Mouse (Mus musculus): ENCODE data around the gene Bace1. TPM values are rescaled to one million over a fixed set of nuclear protein-coding genes. Genes with fewer than 3 reads are reported as not detected.

Gene Bace1
- polyA plus RNA-seq (2015; fragmentation: Nextera tagmentation; extraction: Ambion mirVana) = 42.9 and 52.0 TPM in 2 replicates

GRCm38 (mm10) chr9:45838434-45839138 is at the start of gene Bace1:
Bace1 (plus strand) TSS chr9:45838580.
- Histone ChIP-seq H3K9me3 (ENCODE audit: control insufficient read depth, low read length) (no peaks in the 10 kb centered on the region), H3K36me3 (ENCODE audit: control insufficient read depth, insufficient read depth, low read length) (no peaks in the 10 kb centered on the region), H3K9ac (ENCODE audit: low read depth, low read length) (peak within 1 kb of the TSS; percentile 97), H3K4me1 (ENCODE audit: control insufficient read depth, insufficient read depth, low read depth, low read length) (peaks cover 35% of the 10 kb centered on the region), H3K27ac (ENCODE audit: low read depth, low read length) (peak within 1 kb of the TSS; percentile 82), H3K27me3 (replicated peaks; ENCODE audit: control insufficient read depth, insufficient read depth, low read length) (no peaks in the 10 kb centered on the region), H3K4me3 (ENCODE audit: low read length) (peak within 1 kb of the TSS; percentile 90), H3K4me2 (ENCODE audit: low read length) (peak within 1 kb of the TSS; percentile 96)
- ATAC-seq = peak; percentile 92
- 0% methylated on average over 35 of the region's 40 CpGs for WGBS

- no peaks in the 10 kb centered on the region for H3K27me3 ChIP-seq (replicated peaks; ENCODE audit: control insufficient read depth, insufficient read depth, low read length)
- H3K9ac ChIP-seq (ENCODE audit: low read depth, low read length) = no peak overlapping the region
- H3K36me3 ChIP-seq (ENCODE audit: control insufficient read depth, insufficient read depth, low read length) = 0 out of 2 replicates have a peak, but pooled peaks cover 2% of the 10 kb centered on the region
- 0 out of 2 replicates have a peak overlapping the region, but pooled peaks have one; percentile 25 for H3K27ac ChIP-seq (ENCODE audit: low read depth, low read length)
- peaks cover 9% of the 10 kb centered on the region; the same call in 1 of the 2 replicates for H3K4me1 ChIP-seq (ENCODE audit: control insufficient read depth, insufficient read depth, low read depth, low read length)
- no peak overlapping the region for H3K4me2 ChIP-seq (ENCODE audit: low read length)
- no peaks in the 10 kb centered on the region for H3K9me3 ChIP-seq (ENCODE audit: control insufficient read depth, low read length)
- WGBS = 64% methylated on average over 8 of the region's 8 CpGs
- H3K4me3 ChIP-seq (ENCODE audit: low read length) = no peak overlapping the region
- no peak for ATAC-seq
These were observed 46.8 kb upstream of the Bace1 start for GRCm38 (mm10) chr9:45791456-45792142.

DNA sequence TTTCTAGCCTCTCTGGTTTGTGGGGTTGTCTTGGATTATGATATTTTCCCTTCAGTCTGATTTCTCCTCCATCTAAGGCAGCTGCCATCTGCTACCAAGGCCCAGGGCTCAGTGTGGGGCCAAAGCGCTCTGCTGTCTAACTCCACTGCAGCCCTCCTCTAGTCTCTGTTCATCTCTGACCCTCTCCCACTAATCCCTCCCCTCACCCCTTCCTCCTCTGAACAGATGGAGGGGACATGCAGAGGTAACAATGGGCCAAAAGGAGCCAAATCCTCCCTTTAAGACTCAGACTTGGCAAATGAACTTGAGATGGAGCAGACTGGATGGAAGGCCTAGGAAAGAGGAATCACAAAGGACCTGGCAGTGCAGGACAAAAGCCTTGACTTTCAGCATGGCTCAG is 46.1 kb upstream of the Bace1 start:
- H3K4me2 ChIP-seq (ENCODE audit: low read length) = no peak overlapping the region
- 61% methylated on average over 1 of the region's 1 CpGs for WGBS
- no peaks in the 10 kb centered on the region for H3K9me3 ChIP-seq (ENCODE audit: control insufficient read depth, low read length)
- 0 out of 2 replicates have a peak overlapping the region, but pooled peaks have one; percentile 6 for H3K9ac ChIP-seq (ENCODE audit: low read depth, low read length)
- peak; percentile 74 for ATAC-seq
- H3K27me3 ChIP-seq (replicated peaks; ENCODE audit: control insufficient read depth, insufficient read depth, low read length) = no peaks in the 10 kb centered on the region
- peaks cover 9% of the 10 kb centered on the region; the same call in 1 of the 2 replicates for H3K4me1 ChIP-seq (ENCODE audit: control insufficient read depth, insufficient read depth, low read depth, low read length)
- peak overlapping the region; percentile 13 for H3K27ac ChIP-seq (ENCODE audit: low read depth, low read length)
- H3K36me3 ChIP-seq (ENCODE audit: control insufficient read depth, insufficient read depth, low read length) = 0 out of 2 replicates have a peak, but pooled peaks cover 2% of the 10 kb centered on the region
- H3K4me3 ChIP-seq (ENCODE audit: low read length) = no peak overlapping the region

DNA sequence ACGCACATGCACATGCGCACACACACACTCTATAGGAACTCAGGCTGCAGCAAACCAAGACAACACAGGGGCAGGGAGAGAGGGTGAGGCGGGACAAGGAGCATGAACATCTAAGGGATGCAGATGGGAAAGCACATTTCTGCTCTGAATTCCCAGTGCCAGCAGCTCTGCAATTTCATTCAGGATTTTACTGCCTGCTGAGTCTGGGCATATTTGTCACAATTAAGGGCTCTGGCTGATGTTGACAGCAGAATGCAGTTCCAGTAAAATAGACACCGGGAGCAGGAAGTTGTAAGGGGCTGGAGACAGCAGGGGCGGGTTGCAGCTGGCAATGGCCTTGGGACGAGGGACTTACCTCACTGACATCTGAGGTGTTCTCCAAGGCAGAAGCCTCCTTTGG is 44.7 kb upstream of the Bace1 start:
- Histone ChIP-seq H3K27me3 (replicated peaks; ENCODE audit: control insufficient read depth, insufficient read depth, low read length) (no peaks in the 10 kb centered on the region), H3K9ac (ENCODE audit: low read depth, low read length) (peak overlapping the region; percentile 43; the same call in 1 of the 2 replicates), H3K36me3 (ENCODE audit: control insufficient read depth, insufficient read depth, low read length) (0 out of 2 replicates have a peak, but pooled peaks cover 2% of the 10 kb centered on the region), H3K9me3 (ENCODE audit: control insufficient read depth, low read length) (no peaks in the 10 kb centered on the region), H3K27ac (ENCODE audit: low read depth, low read length) (peak overlapping the region; percentile 54), H3K4me3 (ENCODE audit: low read length) (no peak overlapping the region), H3K4me1 (ENCODE audit: control insufficient read depth, insufficient read depth, low read depth, low read length) (peaks cover 17% of the 10 kb centered on the region), H3K4me2 (ENCODE audit: low read length) (no peak overlapping the region)
- 75% methylated on average over 6 of the region's 6 CpGs for WGBS
- ATAC-seq = no peak

DNA sequence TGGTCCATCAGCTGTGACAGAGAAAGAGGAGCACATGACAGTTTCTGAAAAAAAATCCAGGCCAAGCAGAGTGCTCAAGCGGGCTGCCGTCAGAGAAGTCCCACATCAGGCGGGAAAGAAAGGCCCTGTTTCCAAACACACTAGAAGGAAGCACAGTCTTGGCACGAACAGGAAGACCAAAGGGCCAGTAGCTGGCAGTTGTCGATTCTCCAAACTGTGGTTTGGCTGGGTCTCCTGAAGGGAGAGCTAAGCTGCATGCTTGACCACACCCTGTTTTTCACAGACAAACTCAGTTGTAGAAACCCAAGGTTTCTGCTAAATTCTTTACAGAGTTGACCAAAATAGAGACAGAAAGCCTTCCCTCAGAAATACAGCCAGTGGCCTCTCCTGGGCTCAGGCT is 42.7 kb upstream of the Bace1 start:
- no peak for ATAC-seq
- H3K4me3 ChIP-seq (ENCODE audit: low read length) = no peak overlapping the region
- H3K4me2 ChIP-seq (ENCODE audit: low read length) = no peak overlapping the region
- WGBS = 81% methylated on average over 5 of the region's 5 CpGs
- no peak overlapping the region for H3K27ac ChIP-seq (ENCODE audit: low read depth, low read length)
- H3K4me1 ChIP-seq (ENCODE audit: control insufficient read depth, insufficient read depth, low read depth, low read length) = peaks cover 21% of the 10 kb centered on the region
- no peaks in the 10 kb centered on the region for H3K9me3 ChIP-seq (ENCODE audit: control insufficient read depth, low read length)
- H3K36me3 ChIP-seq (ENCODE audit: control insufficient read depth, insufficient read depth, low read length) = 0 out of 2 replicates have a peak, but pooled peaks cover 2% of the 10 kb centered on the region
- H3K9ac ChIP-seq (ENCODE audit: low read depth, low read length) = no peak overlapping the region
- no peaks in the 10 kb centered on the region for H3K27me3 ChIP-seq (replicated peaks; ENCODE audit: control insufficient read depth, insufficient read depth, low read length)

DNA sequence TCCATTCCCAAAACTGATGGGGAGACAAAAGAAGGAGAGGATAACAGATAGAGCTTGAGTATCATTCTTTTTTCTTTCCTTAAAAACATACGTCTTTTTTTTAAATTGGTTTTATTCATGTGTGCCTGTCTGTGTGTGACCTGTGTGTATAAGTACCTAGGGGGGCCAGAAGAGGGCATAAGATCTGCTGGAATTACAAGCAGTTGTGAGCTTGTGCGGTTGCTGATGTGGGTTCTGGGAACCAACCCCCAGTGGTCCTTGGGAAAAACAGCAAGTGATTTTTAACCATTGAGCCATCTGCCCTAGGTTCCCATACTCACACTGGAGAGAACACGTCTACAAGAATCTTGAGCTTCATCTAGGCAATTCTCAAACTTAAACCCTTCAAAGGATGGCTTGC is 41.1 kb upstream of the Bace1 start:
- H3K9me3 ChIP-seq (ENCODE audit: control insufficient read depth, low read length) = no peaks in the 10 kb centered on the region
- H3K4me1 ChIP-seq (ENCODE audit: control insufficient read depth, insufficient read depth, low read depth, low read length) = peaks cover 21% of the 10 kb centered on the region

DNA sequence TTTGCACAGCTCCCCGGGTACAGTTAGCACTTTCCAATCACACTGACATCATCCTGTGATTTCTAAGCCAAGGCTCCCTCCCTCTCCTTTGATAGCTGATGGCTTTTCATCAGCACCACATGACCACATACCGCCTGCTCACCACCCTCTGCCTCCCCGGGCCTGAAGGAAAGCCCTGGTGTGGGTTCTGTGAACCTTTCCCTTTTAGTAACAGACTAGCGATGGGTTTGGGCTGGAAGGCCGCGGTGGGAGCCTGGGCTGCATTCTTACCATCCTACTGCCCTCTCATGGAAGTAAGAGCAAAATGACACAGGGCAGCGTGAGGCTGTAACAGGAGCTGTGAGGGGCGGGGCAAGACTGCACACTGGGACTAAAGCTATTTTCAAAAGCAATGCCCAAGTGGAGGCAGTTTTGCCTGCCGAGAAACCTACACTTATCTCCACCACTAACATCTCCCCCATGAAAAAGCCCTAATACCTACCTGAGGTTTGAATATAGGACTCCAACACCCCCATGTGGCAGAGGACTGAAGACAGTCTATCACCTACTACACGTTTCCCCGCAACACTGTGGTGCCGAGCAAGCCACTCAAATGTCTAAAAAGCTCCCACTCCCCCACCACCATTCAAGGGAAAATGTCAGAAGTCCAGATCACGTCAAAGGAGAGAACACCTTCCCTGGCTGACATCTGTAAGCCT is 39.8 kb upstream of the Bace1 start:
- Histone ChIP-seq H3K9me3 (ENCODE audit: control insufficient read depth, low read length) (no peaks in the 10 kb centered on the region), H3K4me2 (ENCODE audit: low read length) (no peak overlapping the region), H3K36me3 (ENCODE audit: control insufficient read depth, insufficient read depth, low read length) (no peaks in the 10 kb centered on the region), H3K27me3 (replicated peaks; ENCODE audit: control insufficient read depth, insufficient read depth, low read length) (no peaks in the 10 kb centered on the region), H3K4me1 (ENCODE audit: control insufficient read depth, insufficient read depth, low read depth, low read length) (peaks cover 17% of the 10 kb centered on the region), H3K27ac (ENCODE audit: low read depth, low read length) (no peak overlapping the region), H3K4me3 (ENCODE audit: low read length) (no peak overlapping the region), H3K9ac (ENCODE audit: low read depth, low read length) (peak overlapping the region; percentile 41)
- 15% methylated on average over 13 of the region's 13 CpGs for WGBS
- ATAC-seq = peak; percentile 86

More for the DNA sequence above, 41.1 kb upstream of the Bace1 start:
- Histone ChIP-seq H3K4me2 (ENCODE audit: low read length) (no peak overlapping the region), H3K36me3 (ENCODE audit: control insufficient read depth, insufficient read depth, low read length) (no peaks in the 10 kb centered on the region), H3K9ac (ENCODE audit: low read depth, low read length) (no peak overlapping the region), H3K27ac (ENCODE audit: low read depth, low read length) (no peak overlapping the region), H3K27me3 (replicated peaks; ENCODE audit: control insufficient read depth, insufficient read depth, low read length) (no peaks in the 10 kb centered on the region), H3K4me3 (ENCODE audit: low read length) (no peak overlapping the region)
- no peak for ATAC-seq
- 70% methylated on average over 3 of the region's 3 CpGs for WGBS

GRCm38 (mm10) chr9:45799402-45799801 is 39.0 kb upstream of the Bace1 start:
- ATAC-seq = no peak
- Histone ChIP-seq H3K36me3 (ENCODE audit: control insufficient read depth, insufficient read depth, low read length) (no peaks in the 10 kb centered on the region), H3K27ac (ENCODE audit: low read depth, low read length) (no peak overlapping the region), H3K9me3 (ENCODE audit: control insufficient read depth, low read length) (no peaks in the 10 kb centered on the region), H3K9ac (ENCODE audit: low read depth, low read length) (peak overlapping the region; percentile 41), H3K4me2 (ENCODE audit: low read length) (no peak overlapping the region), H3K4me3 (ENCODE audit: low read length) (no peak overlapping the region), H3K27me3 (replicated peaks; ENCODE audit: control insufficient read depth, insufficient read depth, low read length) (no peaks in the 10 kb centered on the region), H3K4me1 (ENCODE audit: control insufficient read depth, insufficient read depth, low read depth, low read length) (peaks cover 12% of the 10 kb centered on the region)
- WGBS = 81% methylated on average over 8 of the region's 8 CpGs
